Mouse (Mus musculus) CH12.LX (cell line): ENCODE measurements at regions not wholly inside any gene's neighbourhood (a gene's known extent, or its start where the extent isn't known, plus 50 kb on each side); places are given as distances from the start of the nearest gene placed in this dataset.

Experiments
- CTCF ChIP-seq, 2 experiments: IDR thresholded peaks in 1 of 2; conservative IDR thresholded peaks in 1 of 2; 2 replicates each; pipeline ENCODE4 v1.5.1; 2011 to 2012; ENCODE audit warnings: low read depth in 2 of 2, low read length in 2 of 2, improper control_type of control experiment in 1 of 2, inconsistent platforms in 1 of 2, mild to moderate bottlenecking in 1 of 2, moderate library complexity in 1 of 2
- ELF1 ChIP-seq: IDR thresholded peaks from 2 replicates; pipeline ENCODE4 v1.6.1; 2014; ENCODE audit warnings: low read depth, mild to moderate bottlenecking, inconsistent platforms, low read length, improper control_type of control experiment
- EP300 ChIP-seq: IDR thresholded peaks from 2 replicates; pipeline ENCODE4 v1.6.1; 2011; ENCODE audit warnings: low read length, improper control_type of control experiment
- HCFC1 ChIP-seq: IDR thresholded peaks from 2 replicates; pipeline ENCODE4 v1.6.1; 2012; ENCODE audit warnings: low read depth, mild to moderate bottlenecking, inconsistent platforms, low read length, improper control_type of control experiment
- JUND ChIP-seq: conservative IDR thresholded peaks from 2 replicates; pipeline ENCODE4 v1.6.1; 2011; ENCODE audit warnings: low read depth, low read length, improper control_type of control experiment
- MXI1 ChIP-seq: IDR thresholded peaks from 2 replicates; pipeline ENCODE4 v1.6.1; 2011; ENCODE audit warnings: mild to moderate bottlenecking, low read depth, low read length, improper control_type of control experiment
- POLR2A ChIP-seq: IDR thresholded peaks from 2 replicates; pipeline ENCODE4 v1.6.1; 2011; ENCODE audit warnings: low read depth, mild to moderate bottlenecking, improper control_type of control experiment, low read length
- POLR2AphosphoS2 ChIP-seq: IDR thresholded peaks from 2 replicates; pipeline ENCODE4 v1.6.1; 2011; ENCODE audit warnings: low read depth, low read length, improper control_type of control experiment
- TBP ChIP-seq: conservative IDR thresholded peaks from 2 replicates; pipeline ENCODE4 v1.6.1; 2011; ENCODE audit warnings: low read depth, low read length, improper control_type of control experiment
- USF1 ChIP-seq: IDR thresholded peaks from 2 replicates; pipeline ENCODE4 v1.6.1; 2014; ENCODE audit warnings: low read depth, mild to moderate bottlenecking, inconsistent platforms, low read length, improper control_type of control experiment
- ZKSCAN1 ChIP-seq: IDR thresholded peaks from 2 replicates; pipeline ENCODE4 v1.6.1; 2012; ENCODE audit warnings: low read depth, inconsistent platforms, low read length, improper control_type of control experiment, borderline replicate concordance
- ZNF384 ChIP-seq: IDR thresholded peaks from 2 replicates; pipeline ENCODE4 v1.6.1; 2012; ENCODE audit warnings: low read depth, low read length, improper control_type of control experiment, inconsistent platforms

GRCm38 (mm10) chr1:105088765-105089520, 267.6 kb downstream of the Rnf152 start:
- TF ChIP-seq MXI1 (no peak), ZKSCAN1 (no peak), ELF1 (no peak), CTCF (conservative IDR thresholded peaks at IDR 0.05 in 1 of 2, IDR thresholded peaks at IDR 0.05 in 1 of 2; ENCODE audit: low read depth in 2 of 2, low read length in 2 of 2) (no peak), POLR2A (no peak), TBP (no peak), HCFC1 (no peak), EP300 (no peak), ZNF384 (no peak), POLR2AphosphoS2 (no peak), USF1 (no peak), JUND (no peak)
